Mouse (Mus musculus) T-helper 2 cell (primary cell): Measurements from ENCODE around the gene Btg1.

ENCODE experiments used
- in situ Hi-C: fragments of 300-600 bp; cut with MboI, MseI; formaldehyde crosslinking; loops from one replicate; pipeline ENCODE4 v1.15.1; 2025; ENCODE audit warnings: high pct_unique_total_duplicates

The Btg1 gene

GRCm38 (mm10) chr10:96609356-96610345, 7.2 kb upstream of the Btg1 start:
- in situ Hi-C loops, result loop anchor here (5.0 to 10.0 kb wide), 3 partner anchors 137 to 395 kb away; no protein-coding TSS in a partner anchor

DNA sequence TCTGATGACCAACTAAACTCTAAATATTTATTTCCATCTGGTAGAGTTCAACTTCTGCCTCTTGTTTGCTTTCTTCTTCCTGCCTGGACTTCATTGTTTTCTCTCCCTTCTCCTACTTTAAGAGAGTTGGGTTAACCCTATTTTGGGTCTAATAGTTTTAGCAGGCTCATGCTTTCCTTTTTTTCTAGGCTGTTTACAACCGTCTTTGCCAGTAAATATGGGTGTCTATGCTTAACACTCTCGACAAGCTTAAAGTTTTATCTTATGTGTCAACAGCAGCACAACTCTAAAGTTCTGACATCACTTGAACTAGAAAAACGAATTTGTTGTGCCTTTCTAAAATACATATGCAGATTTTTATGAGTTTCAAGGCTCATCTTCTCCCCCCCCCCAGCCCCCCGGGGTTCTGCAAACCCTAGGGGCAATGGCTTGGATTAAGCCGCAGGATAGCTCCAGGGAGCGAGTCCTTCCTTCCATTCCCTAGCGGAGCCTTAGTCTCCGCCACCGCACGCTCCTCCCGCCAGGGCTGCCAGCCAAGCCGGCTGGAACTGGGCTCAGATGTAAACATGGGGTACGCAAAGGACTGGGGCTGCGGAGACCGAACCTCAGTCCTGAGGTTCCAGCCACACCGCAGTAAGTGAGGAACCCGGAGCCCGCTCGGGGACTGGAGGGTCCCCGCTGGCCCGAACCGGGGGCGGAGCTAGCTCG, 651 bp upstream of the Btg1 start:
- in situ Hi-C loops, result no loop called here

GRCm38 (mm10) chr10:96617221-96617950, 580 bp downstream of the Btg1 start:
- in situ Hi-C loops, result no loop called here

DNA sequence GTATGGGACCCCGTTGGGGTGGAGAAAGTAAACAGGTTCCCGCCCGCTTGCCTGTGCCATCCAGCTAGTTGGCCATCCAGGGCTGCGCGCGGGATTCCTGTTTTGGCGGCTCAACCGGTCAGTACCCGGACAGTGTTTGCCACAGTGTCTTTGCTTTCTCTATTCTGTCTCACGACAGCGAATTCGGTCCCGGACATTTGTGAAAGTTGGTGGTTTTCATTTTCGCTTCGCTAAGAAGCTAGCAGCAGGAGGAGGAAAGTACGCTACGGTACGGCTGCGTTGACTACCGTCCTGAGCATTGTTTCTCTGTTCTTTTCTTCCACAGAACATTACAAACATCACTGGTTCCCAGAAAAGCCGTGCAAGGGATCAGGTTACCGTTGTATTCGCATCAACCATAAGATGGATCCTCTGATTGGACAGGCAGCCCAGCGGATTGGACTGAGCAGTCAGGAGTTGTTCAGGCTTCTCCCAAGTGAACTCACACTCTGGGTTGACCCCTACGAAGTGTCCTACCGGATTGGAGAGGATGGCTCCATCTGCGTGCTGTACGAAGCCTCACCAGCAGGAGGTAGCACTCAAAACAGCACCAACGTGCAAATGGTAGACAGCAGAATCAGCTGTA, 1.3 kb downstream of the Btg1 start:
- in situ Hi-C loops, result no loop called here

DNA sequence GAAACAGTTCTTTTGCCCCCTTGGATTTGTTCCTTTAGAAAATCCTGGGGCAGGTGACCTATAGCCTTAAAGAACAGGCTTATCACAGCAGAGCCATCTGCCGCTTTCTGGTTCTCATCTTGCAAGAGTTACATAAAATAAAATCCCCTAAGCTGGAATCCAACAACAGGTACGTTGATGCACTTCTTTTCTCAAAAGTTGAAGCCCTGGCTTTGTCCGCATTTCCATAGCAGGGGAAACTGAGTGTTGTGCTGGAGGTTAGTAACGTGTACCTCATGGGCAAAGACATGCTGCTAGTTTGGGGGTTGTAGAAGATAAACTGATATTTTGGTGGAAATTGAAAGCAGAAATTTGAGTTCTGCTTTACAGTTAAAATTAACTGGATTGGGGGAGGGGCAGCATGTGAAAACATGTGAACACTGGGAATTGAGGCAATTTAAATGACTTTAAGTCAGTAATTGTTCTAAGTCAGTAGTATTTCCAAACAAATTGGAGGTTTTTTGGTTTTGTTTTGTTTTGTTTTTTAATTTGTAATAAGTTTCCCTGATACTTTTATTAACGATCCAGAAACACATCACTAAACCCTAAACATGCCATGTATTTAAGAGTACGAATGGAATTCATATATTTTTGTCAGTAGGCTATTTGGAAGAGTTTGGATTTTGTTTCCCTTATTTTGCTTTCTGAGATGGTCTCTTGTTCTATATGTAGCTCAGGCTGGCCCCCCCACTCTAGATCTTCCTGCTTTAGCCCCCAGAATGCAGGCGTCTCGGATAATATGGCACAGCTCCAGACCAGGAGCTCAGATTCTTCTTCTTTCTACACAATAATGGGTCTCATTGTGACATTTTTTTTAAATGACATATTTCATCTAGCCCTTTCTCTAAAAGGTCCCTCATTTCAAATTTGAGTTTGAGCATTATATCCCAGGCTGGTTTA, 3.4 kb downstream of the Btg1 start:
- in situ Hi-C loops, result loop anchor here (10.0 kb wide), 1 partner anchor 545 kb away; no protein-coding TSS in a partner anchor

DNA sequence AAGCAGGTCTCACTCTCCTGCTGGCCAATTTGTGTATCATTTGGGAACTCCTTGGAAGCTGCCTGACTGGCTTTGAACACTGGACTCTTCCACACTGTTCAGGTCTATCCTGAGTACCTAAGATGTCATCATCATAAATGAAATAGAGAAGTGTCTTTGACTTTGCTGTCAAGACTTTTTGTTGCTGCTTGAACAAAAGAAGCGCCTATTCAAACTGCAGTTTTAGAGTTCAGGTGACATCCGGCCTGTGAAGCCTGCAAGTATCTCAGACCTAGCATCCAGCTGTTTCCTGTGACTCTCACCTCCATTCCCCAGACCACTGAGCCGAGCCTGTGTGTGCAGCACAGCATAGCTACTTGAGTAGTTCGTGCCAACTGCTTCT, 4.1 kb downstream of the Btg1 start:
- in situ Hi-C loops, result loop anchor here (10.0 kb wide), 1 partner anchor 544 kb away; no protein-coding TSS in a partner anchor

- in situ Hi-C loops, result loop anchor here (10.0 kb wide), 1 partner anchor 543 kb away; no protein-coding TSS in a partner anchor
Observed at GRCm38 (mm10) chr10:96621361-96621945, 4.6 kb downstream of the Btg1 start.

GRCm38 (mm10) chr10:96621980-96622645, 5.3 kb downstream of the Btg1 start:
- in situ Hi-C loops, result loop anchor here (10.0 kb wide), 1 partner anchor 543 kb away; no protein-coding TSS in a partner anchor

DNA sequence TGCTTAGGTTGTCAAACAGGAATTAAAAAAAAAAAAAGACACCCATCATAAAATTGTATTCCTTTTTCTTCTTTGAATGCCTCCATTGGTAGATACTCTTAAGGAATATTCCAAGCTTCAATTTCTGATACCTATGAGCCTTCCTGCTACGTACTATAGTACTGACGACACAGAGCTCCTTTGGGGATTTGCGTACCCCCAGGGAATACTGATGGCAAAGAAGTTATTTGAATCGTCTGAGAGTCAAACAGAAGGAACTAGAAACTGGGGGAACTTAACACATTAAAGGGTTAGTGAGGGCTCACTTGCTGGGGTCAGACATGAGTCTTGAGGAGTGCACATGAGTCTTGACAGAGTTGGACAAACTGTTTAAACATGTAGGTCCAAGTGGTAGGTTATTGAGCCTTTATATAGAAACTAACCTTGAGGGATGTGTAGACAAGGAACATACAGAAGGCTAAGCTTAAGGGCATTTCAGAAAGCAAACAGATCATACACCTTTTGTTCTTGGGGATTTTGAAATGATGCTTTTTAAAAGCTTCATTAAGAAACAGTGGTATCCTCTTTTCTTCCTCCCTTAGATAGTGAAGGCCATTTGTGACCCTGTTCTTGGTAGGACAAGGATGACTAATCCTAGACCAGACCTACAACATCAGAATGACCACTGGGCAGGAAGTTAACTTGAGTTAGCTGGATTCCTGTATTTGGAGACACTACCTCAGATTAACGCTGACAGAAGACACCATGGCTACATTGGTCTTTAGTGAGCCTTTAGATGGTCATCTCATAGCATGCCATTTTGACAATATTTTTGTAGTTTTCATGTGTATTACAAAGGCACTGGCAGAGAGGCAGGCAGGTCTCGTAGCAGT, 6.2 kb downstream of the Btg1 start:
- in situ Hi-C loops, result loop anchor here (10.0 kb wide), 1 partner anchor 542 kb away; no protein-coding TSS in a partner anchor

DNA sequence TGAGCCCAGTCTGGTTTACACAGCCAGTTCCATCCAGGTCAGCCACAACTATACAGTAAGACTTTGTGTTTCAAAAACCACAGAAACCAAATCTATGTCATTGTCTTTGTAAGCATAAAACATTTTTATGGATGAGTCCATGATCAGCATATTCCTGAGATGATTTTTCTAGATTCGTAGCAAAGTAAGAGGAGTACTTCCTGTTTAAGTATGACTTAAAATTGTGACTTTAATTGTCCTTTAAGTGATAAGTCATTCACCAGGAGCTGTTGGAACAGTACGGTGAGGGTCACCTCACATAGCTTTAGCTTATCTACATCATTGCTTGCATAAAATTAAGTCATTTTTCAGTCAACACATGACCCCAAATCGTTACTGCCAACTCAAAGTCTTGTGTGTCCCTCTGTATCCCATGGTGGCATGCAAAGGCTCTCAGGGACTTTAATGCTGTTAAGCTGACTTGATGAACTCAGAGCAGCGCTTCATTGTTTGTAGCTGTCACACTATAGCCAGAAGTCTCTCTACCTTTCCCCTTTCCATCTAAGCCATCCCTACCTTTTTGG, 6.9 kb downstream of the Btg1 start:
- in situ Hi-C loops, result loop anchor here (10.0 kb wide), 1 partner anchor 541 kb away; no protein-coding TSS in a partner anchor

GRCm38 (mm10) chr10:96624406-96624805, 7.6 kb downstream of the Btg1 start:
- in situ Hi-C loops, result loop anchor here (10.0 kb wide), 1 partner anchor 540 kb away; no protein-coding TSS in a partner anchor

- in situ Hi-C loops, result loop anchor here (5.0 to 10.0 kb wide), 2 partner anchors 540 to 687 kb away; no protein-coding TSS in a partner anchor
Observed at GRCm38 (mm10) chr10:96625061-96625460, 8.3 kb downstream of the Btg1 start.

DNA sequence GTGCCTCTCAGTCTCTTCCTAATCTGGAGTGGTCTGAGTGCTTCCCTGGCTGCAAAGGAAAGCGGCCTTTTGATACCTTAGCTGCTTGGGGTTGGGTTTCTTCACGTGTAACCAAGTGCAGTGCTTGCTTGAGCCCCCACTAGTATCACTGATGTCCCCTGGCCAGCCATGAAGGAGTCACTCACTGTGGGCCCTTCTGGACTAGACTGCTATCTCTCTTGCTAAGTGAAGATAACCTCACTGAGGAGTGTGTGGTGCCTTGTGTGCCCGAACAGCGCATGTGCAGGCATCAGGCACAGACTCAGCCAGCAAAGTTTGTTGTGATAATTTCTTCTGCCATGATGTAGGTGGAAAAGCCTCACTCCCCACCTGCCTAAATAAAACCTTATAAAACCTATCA, 8.9 kb downstream of the Btg1 start:
- in situ Hi-C loops, result loop anchor here (5.0 to 10.0 kb wide), 2 partner anchors 539 to 687 kb away; no protein-coding TSS in a partner anchor

DNA sequence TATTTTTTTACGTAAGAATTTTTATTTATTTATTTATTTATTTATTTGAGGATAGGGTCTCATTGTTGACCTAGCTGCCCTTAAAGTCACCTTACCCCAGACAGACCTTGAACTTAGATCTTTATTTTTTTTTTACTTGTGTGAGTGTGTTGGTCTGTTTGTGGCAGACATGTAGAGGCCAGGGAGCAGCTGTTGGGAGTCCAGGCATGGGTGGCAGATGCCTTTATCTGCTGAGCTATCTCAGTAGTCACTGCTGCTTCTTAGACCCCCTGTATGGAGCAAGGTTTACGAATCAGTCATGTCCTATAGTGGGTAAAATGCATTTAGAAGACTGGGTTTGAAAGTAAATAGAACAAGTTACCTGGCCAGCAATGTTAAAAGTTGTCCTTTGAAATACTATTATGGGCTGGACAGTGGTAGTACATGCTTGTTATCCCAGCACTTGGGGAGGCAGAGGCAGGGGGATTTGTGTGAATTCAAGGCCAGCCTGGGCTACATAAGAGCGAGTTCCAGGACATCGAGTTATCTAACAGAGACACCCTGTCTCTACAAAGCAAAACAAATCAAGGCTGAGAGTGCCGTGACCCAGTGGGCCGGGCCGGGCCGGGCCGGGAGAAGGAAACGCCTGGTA, 9.4 kb downstream of the Btg1 start:
- in situ Hi-C loops, result loop anchor here (5.0 to 10.0 kb wide), 2 partner anchors 539 to 686 kb away; no protein-coding TSS in a partner anchor

GRCm38 (mm10) chr10:96627332-96627731, 10.5 kb downstream of the Btg1 start:
- in situ Hi-C loops, result loop anchor here (5.0 to 10.0 kb wide), 2 partner anchors 537 to 685 kb away; no protein-coding TSS in a partner anchor

DNA sequence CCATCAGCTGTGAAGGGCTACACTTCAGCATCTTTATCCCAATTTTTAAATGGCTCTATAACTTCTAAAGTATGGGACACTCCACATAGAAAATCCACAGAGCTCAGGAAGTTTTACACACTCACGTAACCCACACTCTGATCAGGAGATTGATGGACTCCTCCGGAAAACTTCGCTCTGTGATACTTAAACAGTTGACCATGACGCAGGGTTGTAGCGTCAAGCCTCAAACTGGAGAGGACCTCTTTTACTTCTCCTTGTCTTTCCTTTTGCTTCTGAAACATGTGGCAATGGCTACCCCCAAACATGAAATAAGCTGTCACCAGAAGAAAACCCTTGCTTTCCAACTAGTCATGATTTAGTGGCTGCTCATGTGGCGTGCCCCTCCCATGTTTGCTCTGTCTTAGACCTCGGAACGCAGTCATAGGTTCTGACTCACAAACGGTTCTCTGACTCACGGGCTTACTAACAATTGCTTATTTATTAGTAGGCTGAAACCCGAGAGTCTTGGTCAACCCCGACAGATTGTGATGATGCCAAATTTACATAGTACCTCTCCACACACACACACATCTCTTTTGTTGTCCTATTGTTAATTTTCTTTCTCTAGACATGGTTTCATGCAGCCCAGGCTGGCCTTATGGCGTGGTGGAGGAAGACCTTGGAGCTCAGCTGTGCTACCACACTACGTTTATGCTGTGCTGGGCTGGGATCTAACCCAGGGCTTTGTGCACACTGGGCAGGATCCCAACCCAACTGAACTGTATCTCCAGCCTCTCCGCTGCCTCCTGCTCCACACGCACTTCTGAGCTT, 11.5 kb downstream of the Btg1 start:
- in situ Hi-C loops, result loop anchor here (5.0 to 10.0 kb wide), 2 partner anchors 536 to 684 kb away; no protein-coding TSS in a partner anchor
